Mouse (Mus musculus): Measurements from ENCODE around the gene Zfand2b.

The Zfand2b gene

DNA sequence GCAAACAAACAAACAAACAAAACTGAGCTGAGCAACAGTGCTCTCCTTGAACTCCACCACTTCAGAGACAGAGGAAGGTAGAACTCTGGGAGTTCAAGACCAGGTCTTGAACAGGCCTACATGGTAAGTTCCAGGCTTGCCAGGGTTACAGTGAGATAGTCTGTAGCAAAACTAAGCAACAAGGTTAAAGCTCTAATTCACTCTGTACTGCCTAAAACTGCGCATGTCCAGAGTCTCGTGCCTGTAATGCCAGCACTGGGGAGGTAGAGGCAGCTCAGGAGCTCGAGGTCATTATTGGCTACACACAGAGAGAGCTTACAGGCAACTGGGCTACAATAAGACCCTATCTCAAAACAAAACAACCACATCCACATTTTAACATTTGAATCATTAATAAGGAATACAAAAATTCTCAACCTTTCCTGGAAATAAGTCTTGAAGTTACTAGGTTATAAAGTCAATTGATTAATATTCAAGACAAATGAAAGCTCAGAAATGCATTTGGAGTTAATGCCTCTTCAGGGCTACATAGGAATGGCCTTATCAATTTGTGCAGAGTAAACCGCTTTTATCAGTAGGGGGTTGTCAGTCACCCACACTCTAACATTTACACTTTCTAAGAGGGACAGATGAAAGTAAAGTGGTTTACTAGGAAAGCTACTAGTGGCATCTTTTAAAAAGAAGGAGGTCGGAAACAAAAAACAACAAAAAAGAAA is 8.7 kb upstream of the Zfand2b start:
- DNase-seq (ENCODE audit: low read depth, low spot score) = no peak

DNA sequence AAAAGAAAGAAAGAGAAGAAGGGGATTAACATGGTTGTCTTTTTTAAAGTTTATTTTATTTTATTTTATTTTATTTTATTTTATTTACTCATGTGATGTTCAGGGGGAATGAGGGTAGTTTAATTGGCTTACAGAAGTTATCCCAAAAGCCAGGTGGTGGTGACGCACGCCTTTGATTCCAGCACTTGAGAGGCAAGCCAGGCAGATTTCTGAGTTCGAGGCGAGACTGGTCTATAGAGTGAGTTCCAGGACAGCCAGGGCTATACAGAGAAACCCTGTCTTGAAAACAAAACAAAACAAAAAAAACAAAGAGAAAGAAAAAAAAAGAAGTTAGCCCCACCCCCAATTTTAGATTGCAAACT is 8.2 kb upstream of the Zfand2b start:
- DNase-seq (ENCODE audit: low read depth, low spot score) = no peak

DNA sequence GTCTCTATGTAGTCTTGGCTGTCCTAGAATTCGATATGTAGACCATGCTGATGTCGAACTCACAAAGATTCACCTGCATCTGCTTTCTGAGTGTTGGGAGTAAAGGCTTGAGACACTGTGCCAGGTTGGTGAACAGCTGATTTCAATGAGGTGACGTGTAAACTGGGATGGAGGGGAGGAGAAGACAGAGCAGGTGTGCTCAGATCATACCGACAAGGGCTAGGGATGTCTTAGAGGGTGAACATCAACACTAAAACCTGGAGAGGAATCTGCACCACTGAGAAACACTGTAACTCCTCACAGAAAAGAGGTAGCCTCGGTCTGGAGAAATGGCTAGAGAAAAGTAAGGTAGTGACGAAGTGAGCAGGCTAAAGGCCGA is 364 bp upstream of the Zfand2b start:
- no peak for DNase-seq (ENCODE audit: low read depth, low spot score)

DNA sequence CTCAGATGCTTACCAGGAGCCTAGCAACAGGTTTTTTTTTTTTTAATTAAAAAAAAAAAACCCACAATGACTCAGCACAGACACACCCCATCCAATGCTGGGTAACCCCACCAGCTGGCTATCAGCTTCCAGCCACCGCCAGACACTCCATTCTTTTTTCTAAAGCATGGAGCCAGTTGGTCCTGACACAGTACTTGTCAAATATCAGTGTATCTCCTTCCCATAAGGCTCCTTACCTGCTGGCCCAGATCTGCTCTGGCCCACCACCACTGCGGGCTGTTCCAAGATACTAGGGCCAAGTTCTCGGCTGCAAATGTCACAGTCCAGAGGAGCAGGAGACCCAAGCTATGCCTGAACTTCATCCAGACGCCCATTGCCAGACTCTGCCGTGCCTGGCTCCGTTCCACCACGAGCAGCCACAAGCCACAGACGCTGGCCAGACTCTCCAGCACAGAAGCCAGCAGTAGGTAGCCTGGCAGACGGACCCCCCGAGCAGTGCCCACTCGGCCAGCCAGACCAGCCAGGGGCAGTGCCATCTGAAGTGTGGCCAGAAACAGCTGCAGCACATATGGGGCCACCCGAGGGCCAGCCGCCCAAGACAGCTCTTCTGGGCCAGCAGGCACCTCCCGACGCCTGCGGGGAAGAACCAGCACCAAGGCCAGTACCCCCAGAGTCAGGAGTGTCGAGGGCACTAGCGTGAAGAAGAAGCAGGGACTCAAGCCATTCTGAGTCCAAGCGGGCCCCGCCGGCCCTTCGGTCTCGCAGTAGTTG is 11.1 kb downstream of the Zfand2b start:
- DNase-seq (ENCODE audit: low read depth, low spot score) = peak; percentile 38

DNA sequence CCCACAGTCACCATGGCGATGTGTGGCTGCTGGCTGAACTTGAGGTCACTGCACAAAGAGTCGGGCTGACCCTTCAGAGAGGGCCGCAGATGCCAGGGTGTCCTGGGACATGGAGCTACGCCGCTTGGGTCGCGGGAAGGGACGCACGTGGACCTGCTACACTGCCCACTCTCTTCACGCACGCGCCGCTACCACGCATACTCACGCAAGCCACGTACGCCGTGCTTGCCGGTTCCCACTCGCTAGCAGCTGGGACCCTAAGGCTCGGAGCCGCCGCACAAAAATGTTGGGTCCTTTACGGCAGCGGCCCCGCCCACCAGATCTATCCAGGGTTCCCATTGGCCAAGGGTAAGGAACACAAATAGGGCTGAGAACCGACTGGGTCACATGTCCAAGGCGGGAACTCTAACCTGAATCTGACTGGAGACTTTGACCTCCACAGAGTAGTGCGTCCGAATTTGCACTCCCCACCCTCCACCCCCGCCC is 11.7 kb downstream of the Zfand2b start, which contains the start of gene Abcb6:
TSS of gene Abcb6 (minus strand) at position 288 of the 486 bp plus-strand sequence.
- DNase-seq (ENCODE audit: low read depth, low spot score) = peak; percentile 80

DNA sequence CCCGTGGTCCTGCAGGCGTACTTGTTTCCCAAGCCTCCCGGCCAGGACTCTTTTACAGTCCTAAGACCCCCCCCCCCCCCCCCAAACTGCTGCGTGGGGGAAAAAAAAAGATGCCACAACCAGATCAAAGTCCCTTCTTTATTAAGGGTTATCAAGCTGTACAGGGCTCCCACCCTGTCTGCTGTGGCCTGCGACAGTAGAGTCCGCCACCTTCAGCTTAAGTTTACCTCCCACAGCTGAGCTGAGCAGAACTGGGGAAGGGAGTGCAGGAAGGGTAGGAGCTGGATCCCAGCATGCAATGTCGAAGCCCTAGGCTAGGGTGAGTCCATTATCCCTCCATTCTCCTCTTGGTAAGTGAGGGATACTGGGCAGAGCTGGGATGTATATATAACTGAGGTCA is 12.3 kb downstream of the Zfand2b start:
- no peak for DNase-seq (ENCODE audit: low read depth, low spot score)

DNA sequence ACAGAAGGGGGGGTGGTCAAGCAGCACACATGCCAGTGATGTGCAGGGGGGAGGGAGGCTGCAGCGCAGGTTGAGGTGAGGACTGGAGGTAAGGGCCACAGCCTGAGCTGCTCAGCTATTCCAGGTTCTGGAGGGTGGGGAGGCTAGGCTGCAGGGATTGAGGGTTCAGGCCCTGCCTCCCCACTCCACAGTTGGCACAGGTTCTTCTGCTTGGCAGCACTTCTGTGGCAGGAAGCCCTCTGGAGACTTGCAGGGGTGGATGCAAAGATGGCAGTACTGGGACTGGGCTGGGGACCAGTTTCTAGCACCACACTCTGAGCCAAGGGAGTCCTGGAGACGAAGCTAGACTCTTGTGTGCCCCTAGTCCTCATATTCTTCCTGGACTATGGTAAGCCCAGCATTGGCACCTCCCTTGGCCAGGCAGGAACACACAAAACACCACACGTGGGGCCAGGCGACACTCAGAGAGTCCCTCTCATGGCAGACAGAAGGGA is 13.0 kb downstream of the Zfand2b start:
- DNase-seq (ENCODE audit: low read depth, low spot score) = no peak

DNA sequence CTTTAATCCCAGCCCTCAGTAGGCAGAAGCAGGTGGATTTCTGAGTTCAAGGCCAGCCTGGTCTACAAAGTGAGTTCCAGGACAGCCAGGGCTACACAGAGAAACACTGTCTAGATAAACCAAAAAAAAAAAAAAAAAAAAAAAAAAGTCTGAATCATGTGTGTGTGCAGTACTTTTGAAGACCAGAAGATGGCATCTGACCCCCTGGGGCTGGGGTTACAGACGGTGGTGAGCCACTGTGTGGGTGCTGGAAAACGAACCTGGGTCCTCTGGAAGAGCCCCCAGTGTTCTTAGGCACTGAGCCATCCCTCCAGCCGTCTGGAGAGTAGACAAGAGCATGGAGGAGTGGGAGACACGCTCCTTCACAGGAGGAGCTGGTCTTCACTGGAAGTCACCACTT is 13.7 kb downstream of the Zfand2b start:
- DNase-seq (ENCODE audit: low read depth, low spot score) = no peak

DNA sequence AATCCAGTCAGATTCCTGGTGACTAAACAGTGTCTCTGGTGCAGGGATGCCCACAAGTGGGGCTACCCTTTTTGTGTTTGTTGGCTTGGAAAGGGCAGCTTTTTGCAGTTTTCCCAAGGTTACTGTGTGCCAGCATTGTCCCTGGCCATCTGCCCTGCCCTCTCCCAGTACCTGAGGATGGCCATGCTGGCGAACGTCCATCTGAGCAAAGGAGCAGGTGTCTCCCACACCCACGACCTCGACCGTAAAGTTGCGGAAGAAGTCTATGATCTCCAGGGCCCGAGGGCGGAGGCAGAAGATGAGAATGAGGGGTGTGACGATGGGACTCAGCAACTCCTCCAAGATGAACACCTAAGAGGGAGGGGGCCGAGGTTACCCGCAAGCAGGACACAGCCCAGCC is 17.0 kb downstream of the Zfand2b start:
- DNase-seq (ENCODE audit: low read depth, low spot score) = no peak

DNA sequence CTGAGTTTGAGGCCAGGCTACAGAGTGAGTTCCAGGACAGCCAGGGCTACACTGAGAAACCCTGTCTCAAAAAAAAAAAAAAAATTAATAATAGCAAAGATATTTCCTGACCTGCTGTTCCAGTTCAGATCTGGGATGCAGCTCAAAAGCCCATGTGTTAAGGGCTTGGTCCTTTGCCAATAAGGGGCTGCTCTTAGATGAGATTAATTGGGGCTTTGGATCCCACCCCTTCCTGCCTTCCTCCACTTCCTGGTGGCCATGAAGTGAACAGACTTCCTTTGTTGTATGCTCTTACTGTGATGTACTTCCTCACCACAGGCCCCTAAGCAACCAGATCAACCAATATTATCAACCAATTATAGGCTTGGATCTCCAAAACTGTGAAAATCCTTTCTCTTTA is 18.7 kb downstream of the Zfand2b start:
- no peak for DNase-seq (ENCODE audit: low read depth, low spot score)

DNA sequence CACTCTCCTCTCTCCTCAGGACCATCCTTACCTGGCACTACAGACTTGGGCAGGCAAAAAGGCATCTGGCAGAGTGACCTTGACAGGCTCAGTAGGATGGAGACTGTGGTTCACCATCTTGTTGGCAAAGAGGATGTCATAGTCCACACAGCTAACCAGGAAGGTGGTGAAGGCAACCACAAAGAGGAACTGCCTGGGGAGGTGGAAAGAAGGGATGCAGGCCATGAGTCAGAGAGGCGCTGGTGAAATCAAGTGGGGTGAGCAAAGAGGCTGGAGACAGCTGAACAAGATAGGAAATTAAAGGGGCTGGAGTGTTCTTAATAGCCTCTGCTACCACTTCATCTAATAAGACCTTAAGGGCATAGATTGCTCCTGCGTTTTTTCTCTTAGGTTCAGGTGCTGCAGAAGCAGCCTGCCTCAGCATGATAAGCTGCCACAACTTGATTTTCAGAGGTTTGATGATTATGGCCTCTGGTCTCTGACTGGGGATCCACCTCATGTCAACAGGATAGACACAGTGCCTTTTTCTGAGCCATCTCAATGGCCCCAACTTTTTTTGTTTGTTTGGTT is 19.6 kb downstream of the Zfand2b start:
- no peak for DNase-seq (ENCODE audit: low read depth, low spot score)

DNA sequence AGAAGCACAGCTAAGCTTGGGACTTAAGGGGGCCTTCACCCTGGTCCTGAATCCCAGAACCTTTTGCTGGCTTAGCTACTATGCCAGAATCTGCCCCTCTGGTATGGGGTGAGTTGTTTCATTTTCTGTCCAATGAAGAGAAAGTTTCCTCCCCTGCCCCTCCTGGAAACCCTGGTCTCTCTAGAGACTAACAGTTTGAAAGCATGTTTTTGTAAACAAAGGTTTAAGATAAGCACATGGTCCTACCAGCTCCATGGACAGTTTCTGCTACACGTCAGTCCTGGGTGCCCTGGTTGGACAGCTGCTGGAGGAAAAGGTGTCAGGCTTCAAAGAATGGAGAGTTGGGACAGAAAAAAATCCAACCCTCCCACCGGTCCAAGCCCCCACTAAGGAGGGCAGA is 22.1 kb downstream of the Zfand2b start:
- no peak for DNase-seq (ENCODE audit: low read depth, low spot score)

DNA sequence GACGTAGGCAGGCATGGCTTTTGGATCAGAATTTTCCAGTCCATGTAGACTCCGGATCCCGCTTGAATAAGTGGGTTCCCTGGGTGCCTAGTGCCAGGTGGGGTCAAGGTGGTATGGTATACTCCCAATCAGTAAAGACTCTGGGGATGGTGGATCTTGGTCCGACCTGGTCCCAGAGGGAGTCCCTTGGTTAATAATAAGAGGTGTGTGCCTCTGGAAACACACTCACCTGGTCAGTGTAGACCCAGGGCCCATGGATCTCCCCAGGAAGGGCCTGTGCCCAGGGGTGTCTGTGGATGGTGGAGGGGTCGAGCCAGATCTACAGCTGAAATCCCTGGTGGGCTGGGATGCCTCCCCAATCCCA is 22.8 kb downstream of the Zfand2b start:
- DNase-seq (ENCODE audit: low read depth, low spot score) = no peak

DNA sequence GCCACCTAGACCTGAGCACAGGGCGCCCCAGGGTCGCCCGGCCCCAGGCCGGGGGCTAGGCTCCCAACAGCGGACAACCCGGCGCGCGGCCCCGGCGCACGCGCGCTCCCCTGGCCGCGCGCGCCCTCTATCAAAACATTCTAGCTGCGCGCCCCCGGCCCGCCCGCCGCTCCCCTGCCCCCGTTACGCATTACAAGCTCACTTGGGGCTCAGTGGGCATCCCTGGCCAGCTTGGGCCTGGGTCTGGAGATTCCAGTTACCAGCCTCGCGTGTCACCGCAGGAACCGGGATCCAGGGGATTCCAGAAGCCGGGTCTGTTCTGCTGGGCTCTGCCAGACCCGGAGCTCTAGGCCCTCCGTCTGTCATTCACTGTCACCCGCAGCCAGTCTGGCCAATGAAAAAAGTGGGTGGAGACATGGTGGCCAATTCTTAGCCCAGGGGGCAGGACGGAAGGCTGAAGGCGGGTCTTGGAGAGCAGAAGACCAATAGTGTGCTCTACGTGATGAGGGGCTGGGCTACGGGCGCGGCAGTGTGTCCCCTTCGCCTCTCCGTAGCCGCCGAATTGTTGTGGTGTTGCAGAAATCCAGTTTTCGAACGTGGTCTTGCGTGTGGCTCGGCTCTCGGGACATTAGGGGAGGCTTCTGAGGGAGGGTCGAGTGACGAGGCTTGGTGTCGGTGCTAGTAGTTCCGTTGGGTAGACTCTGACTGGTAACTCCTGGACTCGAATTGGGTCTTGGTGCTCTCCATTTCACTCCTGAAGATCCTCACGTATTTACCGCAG is 23.4 kb downstream of the Zfand2b start, which contains the start of the genes Ankzf1 and Atg9a:
TSS of gene Ankzf1 (plus strand) at position 530 of the 781 bp plus-strand sequence.
TSS of gene Atg9a (minus strand) at position 575 of the 781 bp plus-strand sequence.
- peak; percentile 96 for DNase-seq (ENCODE audit: low read depth, low spot score)

DNA sequence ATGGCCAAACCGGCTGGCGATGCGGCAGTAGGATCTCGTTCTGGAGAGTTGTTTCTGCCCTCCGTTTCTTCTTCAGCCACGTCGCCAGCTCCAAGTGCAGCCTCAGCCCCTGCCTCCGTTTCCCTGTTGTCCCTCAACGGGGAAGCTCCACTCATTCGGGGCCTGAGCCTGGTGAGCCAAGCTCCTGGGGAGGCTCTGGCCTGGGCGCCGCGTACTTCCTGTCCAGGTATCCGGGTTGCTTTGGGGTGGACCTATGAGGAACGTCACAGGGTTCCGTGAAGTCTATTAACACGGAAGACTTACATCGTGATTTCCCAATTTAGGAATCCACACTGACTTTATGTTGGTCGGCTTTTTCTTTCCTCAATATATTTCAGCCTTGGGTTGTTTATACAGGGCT is 24.0 kb downstream of the Zfand2b start:
- DNase-seq (ENCODE audit: low read depth, low spot score) = no peak

DNA sequence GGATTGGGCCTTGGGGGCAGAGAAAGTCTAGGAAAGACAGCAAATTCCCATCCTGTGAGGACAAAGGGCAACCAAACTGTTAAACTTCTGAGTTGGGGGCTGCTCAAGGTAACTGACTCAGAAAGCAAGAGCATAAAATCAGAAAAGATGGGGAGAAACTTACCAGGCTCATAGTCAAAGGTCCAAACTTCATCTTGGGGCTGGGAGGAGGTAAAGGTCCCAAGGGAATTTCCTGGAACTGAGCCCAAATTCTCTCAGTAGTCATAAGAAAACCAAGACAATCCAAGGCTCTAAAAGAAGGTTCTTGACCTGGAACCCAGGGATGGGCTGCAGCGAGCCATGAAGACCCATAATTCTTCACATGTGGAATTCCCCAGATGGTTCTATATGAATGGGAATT is 32.8 kb downstream of the Zfand2b start:
- no peak for DNase-seq (ENCODE audit: low read depth, low spot score)

DNA sequence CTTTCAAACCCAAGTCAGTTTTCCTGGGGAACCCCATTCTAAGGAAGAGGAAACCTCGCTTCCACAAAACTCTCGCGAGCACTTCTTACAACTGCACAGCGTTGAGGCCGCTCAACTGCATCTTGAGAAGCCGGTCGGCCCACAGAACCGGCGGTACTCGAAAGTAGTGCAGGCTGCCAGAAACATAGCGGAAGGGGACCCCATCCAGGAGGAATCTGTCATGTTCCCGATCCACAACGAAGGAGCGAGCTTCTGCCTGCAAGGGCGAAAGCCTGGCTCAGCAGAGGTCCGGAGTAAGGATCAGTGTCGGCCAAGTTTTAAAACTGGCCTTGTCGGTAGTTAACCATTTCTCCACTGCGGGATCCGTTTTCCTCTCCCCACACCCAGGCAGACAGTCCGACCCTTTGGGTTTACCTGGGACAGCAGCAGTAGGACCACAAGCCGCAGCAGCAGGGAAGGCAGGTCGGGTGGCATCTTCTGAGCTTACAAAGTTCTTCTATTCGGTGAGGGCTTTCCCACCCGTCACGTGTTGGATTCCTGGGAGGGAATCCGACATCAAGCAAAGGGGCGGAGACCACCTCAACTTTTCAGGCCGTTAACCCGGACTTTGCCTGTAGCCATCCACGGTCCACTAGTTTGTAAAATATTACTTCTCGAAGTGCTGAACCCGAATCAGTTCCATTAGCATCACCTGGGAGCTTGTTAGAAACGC is 40.7 kb downstream of the Zfand2b start:
- no peak for DNase-seq (ENCODE audit: low read depth, low spot score)

DNA sequence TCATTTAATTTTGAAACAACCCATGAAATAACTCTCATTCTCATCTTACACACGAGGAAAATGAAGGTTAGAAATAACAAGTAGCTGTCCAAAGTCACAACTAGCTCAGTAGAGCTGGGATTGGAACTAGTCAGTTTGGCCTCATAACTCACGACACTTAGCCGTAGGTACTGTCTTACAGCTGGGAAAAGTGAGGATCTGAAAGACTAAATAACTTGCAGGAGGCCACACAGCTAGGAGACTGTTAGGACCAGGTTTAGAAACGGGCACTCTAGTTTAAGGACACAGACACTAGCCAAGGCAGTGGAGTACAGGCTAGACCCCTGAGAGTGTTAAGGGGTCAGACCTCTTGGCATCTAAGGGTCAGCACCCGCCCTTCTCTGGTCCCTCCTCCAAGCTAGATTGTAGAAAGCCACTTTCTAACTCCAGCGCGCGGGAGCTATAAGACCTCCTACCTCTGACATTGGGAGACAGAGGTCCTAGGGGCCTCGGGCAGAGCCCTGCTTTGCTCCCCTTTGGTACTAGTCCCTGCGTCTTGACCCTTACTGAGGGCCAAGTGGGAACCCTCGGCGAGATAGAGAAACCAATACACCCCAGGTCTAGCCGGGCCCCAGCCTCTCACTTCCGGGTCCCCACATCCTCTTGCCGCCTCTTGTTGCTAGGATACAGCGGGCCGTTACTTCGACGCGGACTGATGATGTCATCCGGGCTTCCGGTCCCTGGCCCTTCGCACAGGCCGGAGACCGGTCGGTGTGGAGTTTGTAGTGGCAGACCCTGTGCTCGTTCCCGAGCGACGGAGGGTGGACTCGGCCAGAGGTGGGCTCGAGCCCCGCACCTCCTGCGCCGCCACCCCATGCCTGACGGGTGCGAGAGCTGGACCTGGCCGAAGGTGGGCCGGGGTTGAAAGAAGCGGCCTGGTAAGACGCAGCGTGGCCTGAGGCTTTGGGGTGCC is 42.0 kb downstream of the Zfand2b start, which contains the start of the genes Glb1l and Stk16:
TSS of gene Glb1l (minus strand) at position 678 of the 952 bp plus-strand sequence.
TSS of gene Stk16 (plus strand) at position 703 of the 952 bp plus-strand sequence.
- peak; percentile 96 for DNase-seq (ENCODE audit: low read depth, low spot score)

DNA sequence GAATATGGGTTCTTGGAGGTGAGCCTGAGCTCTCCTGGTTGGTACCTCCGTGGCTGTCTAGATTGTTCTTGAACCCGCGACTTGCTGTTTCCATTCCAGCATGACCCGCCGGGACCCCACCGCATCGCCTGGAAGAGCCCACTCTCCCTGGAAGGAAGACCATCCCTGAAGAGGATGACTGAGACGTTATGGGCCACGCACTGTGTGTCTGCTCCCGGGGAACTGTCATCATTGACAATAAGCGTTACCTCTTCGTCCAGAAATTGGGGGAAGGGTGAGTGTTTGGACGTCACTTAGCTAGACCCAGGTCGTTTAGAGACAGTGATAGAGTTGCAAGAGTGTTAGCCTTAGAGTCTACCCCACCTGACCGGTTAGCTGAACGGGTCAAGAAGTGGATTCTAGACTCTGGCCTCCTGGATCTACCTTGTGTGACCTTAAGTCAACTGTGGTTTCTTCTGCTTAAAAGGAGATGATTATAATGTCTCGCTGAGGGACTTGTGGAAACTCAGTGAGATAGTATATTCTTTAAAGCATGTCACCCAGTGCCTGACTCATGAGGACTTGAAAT is 42.8 kb downstream of the Zfand2b start:
- no peak for DNase-seq (ENCODE audit: low read depth, low spot score)

Data from skeletal muscle tissue, adult 2 months (tissue).